Mouse (Mus musculus): ENCODE data around the gene Lins1.

- no peak for TF ChIP-seq CTCF (conservative IDR thresholded peaks at IDR 0.05; ENCODE audit: low read length)
- TF ChIP-seq POU5F1 (IDR thresholded peaks at IDR 0.05; ENCODE audit: borderline replicate concordance, low read length), result no peak
Measured at GRCm38 (mm10) chr7:66663548-66663947, 26.1 kb upstream of the Lins1 start.

Data from E14TG2a.4 (cell line).